Mouse (Mus musculus) limb, embryonic 12.5 days (tissue): ENCODE measurements around the gene Enc1. TPM values are rescaled to one million over a fixed set of nuclear protein-coding genes. Genes with fewer than 3 reads are reported as not detected.

ENCODE experiments used
- ATAC-seq: fragments of 200-750 bp; cut with Nextera tagmentation; 2 replicates; pipeline ENCODE4 v1.8.0; 2017; ENCODE audit warnings: low read depth, moderate TSS enrichment; ENCODE audit not compliant: insufficient number of reproducible peaks, insufficient read depth, low FRiP score, low TSS enrichment
- H3K27ac ChIP-seq: fragments of 300-500 bp; sonication (generic); 2 replicates; pipeline ENCODE4 v1.5.1; 2016; ENCODE audit warnings: mild to moderate bottlenecking, moderate library complexity
- H3K27me3 ChIP-seq: fragments of 300-500 bp; sonication (generic); 2 replicates; pipeline ENCODE4 v1.6.1; 2016; ENCODE audit warnings: mild to moderate bottlenecking, moderate library complexity
- H3K36me3 ChIP-seq: fragments of 300-500 bp; sonication (generic); 2 replicates; pipeline ENCODE4 v1.6.1; 2016; ENCODE audit warnings: mild to moderate bottlenecking, moderate library complexity
- H3K4me1 ChIP-seq: fragments of 300-500 bp; sonication (generic); replicated peaks from 2 replicates; pipeline ENCODE4 v1.6.1; 2016
- H3K4me2 ChIP-seq: fragments of 300-500 bp; sonication (generic); 2 replicates; pipeline ENCODE4 v1.6.1; 2016; ENCODE audit warnings: mild to moderate bottlenecking, moderate library complexity
- H3K4me3 ChIP-seq: fragments of 300-500 bp; sonication (generic); replicated peaks from 2 replicates; pipeline ENCODE4 v1.5.1; 2016; ENCODE audit warnings: mild to moderate bottlenecking
- H3K9ac ChIP-seq: fragments of 300-500 bp; sonication (generic); replicated peaks from 2 replicates; pipeline ENCODE4 v1.6.1; 2016; ENCODE audit warnings: mild to moderate bottlenecking, moderate library complexity
- H3K9me3 ChIP-seq: fragments of 300-500 bp; sonication (generic); 2 replicates; pipeline ENCODE4 v1.6.1; 2016; ENCODE audit warnings: mild to moderate bottlenecking, moderate library complexity
- WGBS: fragments of 180-500 bp; shearing (Covaris S2); methylation state at CpG from one replicate; pipeline ENCODE4 v1.1.7; 2016; 5-methylcytosine and 5-hydroxymethylcytosine counted together
- polyA plus RNA-seq: library from polyadenylated mRNA; unstranded; fragments of >200 nt; fragmentation: Nextera tagmentation; extraction: Ambion mirVana; gene quantifications from 2 replicates; pipeline ENCODE4 v1.2.1, GENCODE M21; 2016

Gene Enc1
- 5.8 and 6.8 TPM in 2 replicates for polyA plus RNA-seq

DNA sequence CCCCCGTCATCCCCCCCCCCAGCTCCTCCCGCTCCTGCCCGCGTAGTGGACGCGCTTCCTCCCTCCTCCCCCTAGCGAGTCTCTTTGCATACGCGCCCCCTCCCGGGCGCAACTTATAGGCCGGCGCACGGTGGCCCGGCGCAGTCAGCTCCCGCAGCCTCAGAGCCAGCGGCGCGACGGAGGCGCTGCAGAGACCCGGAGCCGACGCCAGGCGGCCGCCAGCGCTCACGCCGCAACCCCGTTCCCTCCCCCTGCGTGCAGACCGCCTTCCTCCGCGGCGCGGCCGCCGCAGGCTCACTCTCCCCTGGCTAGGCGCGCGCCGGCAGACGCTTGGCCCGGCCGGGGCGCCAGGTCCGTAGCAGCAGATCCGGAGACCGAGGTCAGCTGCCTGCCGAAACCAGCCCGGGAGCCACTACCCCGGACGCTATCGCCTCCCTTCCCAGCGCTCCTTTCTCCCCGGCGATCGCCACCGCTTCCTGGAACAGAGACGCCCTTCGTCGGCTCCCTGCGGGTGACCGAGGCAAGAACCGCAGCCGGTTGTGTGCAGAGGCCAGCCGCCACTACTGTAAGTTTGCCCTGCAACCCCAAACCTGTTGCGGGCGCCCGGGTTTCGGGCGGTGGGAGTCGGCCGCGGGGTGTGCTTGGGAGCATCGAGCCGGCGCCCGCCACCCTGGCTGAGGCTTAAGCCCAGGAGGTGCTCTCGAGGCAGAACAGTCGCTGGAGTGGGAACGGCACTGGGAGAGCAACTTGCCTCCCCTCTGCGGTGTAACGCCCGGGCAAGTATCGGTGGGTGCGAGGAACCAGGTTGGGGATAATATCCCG, at the start of gene Enc1:
TSS of gene Enc1 (plus strand) at position 141 of the 822 bp plus-strand sequence.
- ATAC-seq = peak; percentile 91
- H3K27ac ChIP-seq = peak within 1 kb of the TSS; percentile 93
- peaks cover 59% of the 10 kb centered on the region for H3K4me1 ChIP-seq
- H3K9ac ChIP-seq = peak within 1 kb of the TSS; percentile 91
- peaks cover 5% of the 10 kb centered on the region; the same call in 1 of the 2 replicates for H3K27me3 ChIP-seq
- H3K36me3 ChIP-seq = peaks cover 16% of the 10 kb centered on the region
- no peaks in the 10 kb centered on the region for H3K9me3 ChIP-seq
- peak within 1 kb of the TSS; percentile 88 for H3K4me3 ChIP-seq
- under 1% methylated on average over 89 of the region's 89 CpGs for WGBS
- peak within 1 kb of the TSS; percentile 75 for H3K4me2 ChIP-seq

DNA sequence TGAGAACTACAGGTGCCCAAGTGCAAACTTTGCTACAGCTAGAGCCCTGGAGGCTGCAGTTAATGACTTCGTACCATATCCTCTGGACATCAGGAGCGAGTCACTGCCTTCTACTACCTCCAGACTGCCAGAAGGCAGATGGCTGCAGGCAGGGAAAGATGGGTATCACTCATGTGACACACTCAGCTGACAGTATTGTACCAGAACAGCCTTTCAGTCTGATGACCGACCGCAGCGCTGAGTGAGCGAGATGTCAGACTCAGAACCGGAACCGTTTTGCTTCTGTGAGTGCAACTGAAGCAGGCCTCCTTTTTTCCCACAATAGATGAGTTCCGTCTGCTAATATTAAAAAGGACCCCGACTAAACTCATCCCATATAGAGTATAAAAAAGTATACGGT, 48.3 kb upstream of the Enc1 start:
- no peak overlapping the region for H3K4me2 ChIP-seq
- H3K9me3 ChIP-seq = no peaks in the 10 kb centered on the region
- ATAC-seq = no peak
- no peak overlapping the region for H3K27ac ChIP-seq
- no peaks in the 10 kb centered on the region for H3K36me3 ChIP-seq
- H3K4me3 ChIP-seq = no peak overlapping the region
- H3K9ac ChIP-seq = no peak overlapping the region
- no peaks in the 10 kb centered on the region for H3K27me3 ChIP-seq
- H3K4me1 ChIP-seq = peaks cover 3% of the 10 kb centered on the region; the same call in 1 of the 2 replicates
- 92% methylated on average over 11 of the region's 11 CpGs for WGBS

DNA sequence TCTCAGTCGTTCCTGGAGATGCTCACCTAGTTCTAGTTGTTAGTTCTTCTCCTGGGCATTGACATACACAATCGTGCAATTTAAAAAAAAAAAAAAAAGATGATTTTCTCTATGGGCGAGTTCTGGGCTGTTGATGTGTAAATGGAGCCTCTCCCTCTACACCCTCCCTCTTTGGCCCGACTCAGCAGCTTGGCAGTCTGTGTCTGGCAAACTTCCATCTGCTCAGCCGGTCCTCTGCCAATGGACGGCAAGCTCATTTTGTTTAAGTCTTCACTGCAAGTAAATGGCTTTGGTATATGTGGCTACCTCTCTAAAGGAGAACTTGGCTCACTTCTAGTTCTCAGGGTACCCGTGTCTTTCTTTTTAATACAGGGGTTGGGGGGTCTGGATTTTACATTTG, 47.5 kb upstream of the Enc1 start:
- H3K9me3 ChIP-seq = no peaks in the 10 kb centered on the region
- no peaks in the 10 kb centered on the region for H3K27me3 ChIP-seq
- H3K4me3 ChIP-seq = no peak overlapping the region
- H3K4me2 ChIP-seq = no peak overlapping the region
- 70% methylated on average over 7 of the region's 7 CpGs for WGBS
- no peak overlapping the region for H3K27ac ChIP-seq
- H3K9ac ChIP-seq = no peak overlapping the region
- peaks cover 3% of the 10 kb centered on the region; the same call in 1 of the 2 replicates for H3K4me1 ChIP-seq
- ATAC-seq = no peak
- no peaks in the 10 kb centered on the region for H3K36me3 ChIP-seq

DNA sequence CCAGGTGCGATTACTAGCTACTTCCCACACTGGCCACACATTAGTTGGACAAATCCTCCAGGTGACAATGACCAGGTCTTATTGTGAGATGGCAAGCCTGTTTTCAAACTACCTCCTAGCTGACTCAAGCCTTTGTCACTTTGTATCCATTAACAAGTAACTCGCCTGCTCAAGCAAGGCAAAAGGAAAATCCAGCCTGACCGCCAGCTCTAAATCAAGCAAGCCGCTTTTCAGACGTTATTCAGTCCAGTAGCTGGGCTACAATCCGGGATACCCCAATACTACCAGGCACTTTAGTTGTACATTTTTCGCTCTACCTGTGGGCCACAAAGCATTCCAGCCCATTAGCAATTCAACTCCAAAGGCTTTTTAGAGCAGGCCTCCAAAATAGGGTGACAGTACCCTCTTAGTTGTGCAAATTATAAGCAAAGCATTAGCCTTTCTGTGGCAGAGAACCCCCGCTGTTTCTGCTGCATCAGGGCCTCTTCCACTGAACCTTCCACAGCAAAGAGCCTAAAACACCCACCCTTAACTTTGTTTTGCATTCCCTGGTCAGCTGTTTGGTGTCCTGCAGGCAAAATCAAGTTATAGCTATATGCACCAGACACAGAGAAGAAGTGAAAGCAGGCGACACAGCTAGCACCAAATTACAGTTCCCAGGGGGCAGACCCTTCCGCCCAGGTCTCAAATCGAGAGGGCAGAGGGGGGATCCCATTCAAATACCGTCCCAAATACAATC, 44.5 kb upstream of the Enc1 start:
- Histone ChIP-seq H3K27me3 (no peaks in the 10 kb centered on the region), H3K36me3 (no peaks in the 10 kb centered on the region), H3K4me2 (no peak overlapping the region), H3K9ac (no peak overlapping the region), H3K27ac (no peak overlapping the region), H3K4me3 (no peak overlapping the region), H3K4me1 (peaks cover 3% of the 10 kb centered on the region; the same call in 1 of the 2 replicates), H3K9me3 (no peaks in the 10 kb centered on the region)
- WGBS = 67% methylated on average over 12 of the region's 12 CpGs
- ATAC-seq = no peak

DNA sequence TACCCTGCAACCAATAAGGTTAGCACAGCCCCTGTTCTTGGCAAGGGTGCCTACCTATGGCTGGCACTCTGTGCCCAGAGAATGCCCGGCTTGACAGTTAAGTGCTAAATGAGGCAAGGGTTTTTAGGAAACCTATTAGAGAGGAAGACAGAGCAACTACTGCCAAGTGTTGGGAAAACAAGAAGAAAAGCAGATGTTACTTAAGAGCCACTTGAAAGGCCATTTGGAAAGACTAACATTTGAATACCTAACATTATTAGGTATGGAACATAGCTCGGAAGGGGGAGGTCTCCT, 44.0 kb upstream of the Enc1 start:
- Histone ChIP-seq H3K27me3 (no peaks in the 10 kb centered on the region), H3K9me3 (no peaks in the 10 kb centered on the region), H3K4me1 (peaks cover 3% of the 10 kb centered on the region; the same call in 1 of the 2 replicates), H3K36me3 (no peaks in the 10 kb centered on the region), H3K4me3 (no peak overlapping the region), H3K27ac (no peak overlapping the region), H3K9ac (no peak overlapping the region), H3K4me2 (peak overlapping the region; percentile 86; the same call in 1 of the 2 replicates)
- WGBS = 88% methylated on average over 2 of the region's 2 CpGs
- ATAC-seq = no peak

DNA sequence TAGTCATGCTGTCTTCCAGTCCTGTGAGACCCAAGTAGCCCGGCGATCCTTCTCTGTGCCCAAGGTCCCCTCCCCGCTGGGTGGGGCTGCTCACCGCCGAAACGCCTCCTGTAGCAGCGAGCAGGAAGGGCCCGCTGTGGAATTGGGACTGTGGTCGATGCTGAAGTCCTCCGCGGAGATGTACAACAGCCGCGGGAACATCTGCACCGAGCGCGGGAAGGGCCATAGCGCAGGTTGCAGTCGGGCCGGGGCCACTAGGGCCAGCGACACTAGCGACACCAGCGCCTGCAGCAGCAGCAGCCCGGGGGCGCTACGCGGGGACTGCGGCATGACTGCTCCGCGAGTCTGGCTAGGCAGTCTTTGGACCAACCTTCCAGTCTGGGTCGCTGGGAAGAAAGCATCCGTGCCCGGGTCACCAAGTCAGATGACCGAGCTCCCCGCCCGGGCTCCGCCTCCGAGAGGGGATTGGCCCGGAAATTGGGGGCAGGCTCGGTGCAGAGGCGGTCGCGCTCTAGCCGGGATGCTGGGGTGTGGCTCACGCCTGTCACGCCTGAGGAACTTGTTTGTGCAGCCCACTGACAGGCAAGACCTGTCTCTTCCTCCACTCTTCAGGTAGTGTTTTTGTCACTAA, 42.9 kb upstream of the Enc1 start, which contains the start of gene Hexb:
TSS of gene Hexb (minus strand) at position 426 of the 631 bp plus-strand sequence.
- Histone ChIP-seq H3K9me3 (no peaks in the 10 kb centered on the region), H3K4me2 (peak within 1 kb of the TSS; percentile 86), H3K9ac (peak within 1 kb of the TSS; percentile 68), H3K4me3 (peak within 1 kb of the TSS; percentile 70), H3K27me3 (no peaks in the 10 kb centered on the region), H3K4me1 (peaks cover 3% of the 10 kb centered on the region; the same call in 1 of the 2 replicates), H3K36me3 (no peaks in the 10 kb centered on the region), H3K27ac (peak within 1 kb of the TSS; percentile 73)
- ATAC-seq = peak; percentile 89
- under 1% methylated on average over 45 of the region's 45 CpGs for WGBS

DNA sequence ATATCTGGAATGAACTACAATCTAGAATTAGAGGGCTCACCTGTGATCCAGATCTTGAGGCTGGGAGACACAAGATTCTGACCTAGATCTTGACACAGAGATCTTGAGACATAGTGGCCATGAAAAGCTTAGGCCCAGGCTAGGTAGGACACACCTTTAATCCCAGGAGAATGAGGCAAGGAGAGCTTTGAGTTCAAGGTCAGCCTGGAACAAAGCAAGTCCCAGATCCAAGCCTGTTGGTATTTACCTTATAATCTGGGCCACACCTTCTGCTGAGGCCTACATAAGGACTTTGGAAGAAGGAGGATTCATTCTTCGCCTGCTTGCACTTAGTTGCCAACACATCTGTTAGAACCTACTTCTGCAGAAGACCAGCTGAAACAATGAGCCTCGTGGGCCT, 41.8 kb upstream of the Enc1 start:
- H3K9ac ChIP-seq = no peak overlapping the region
- WGBS = 81% methylated on average over 2 of the region's 2 CpGs
- no peaks in the 10 kb centered on the region for H3K27me3 ChIP-seq
- no peak overlapping the region for H3K4me2 ChIP-seq
- no peaks in the 10 kb centered on the region for H3K9me3 ChIP-seq
- no peak overlapping the region for H3K4me3 ChIP-seq
- H3K4me1 ChIP-seq = peaks cover 3% of the 10 kb centered on the region; the same call in 1 of the 2 replicates
- no peaks in the 10 kb centered on the region for H3K36me3 ChIP-seq
- no peak overlapping the region for H3K27ac ChIP-seq
- no peak for ATAC-seq

DNA sequence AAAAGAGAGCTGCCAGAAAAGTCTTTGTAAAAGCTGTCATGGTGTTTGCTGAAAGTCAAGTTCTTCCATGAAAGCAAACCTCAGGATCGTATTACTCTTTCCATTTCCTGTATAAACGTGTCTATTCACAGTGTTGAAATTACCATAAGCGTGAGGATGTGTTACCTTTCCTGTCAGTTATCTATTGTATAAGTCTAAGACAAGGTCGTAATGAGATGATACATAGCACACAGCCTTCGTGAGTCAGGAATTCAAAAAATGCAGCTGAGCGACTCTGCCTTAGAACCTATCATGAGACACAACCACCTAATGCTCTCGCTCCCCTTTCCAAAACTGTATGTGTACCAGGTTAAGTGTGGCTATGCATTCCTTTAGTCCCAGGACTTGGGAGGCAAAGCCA, 39.8 kb upstream of the Enc1 start:
- no peaks in the 10 kb centered on the region for H3K9me3 ChIP-seq
- no peak overlapping the region for H3K4me3 ChIP-seq
- no peak overlapping the region for H3K9ac ChIP-seq
- peaks cover 3% of the 10 kb centered on the region; the same call in 1 of the 2 replicates for H3K4me1 ChIP-seq
- no peak overlapping the region for H3K4me2 ChIP-seq
- H3K36me3 ChIP-seq = no peaks in the 10 kb centered on the region
- H3K27me3 ChIP-seq = no peaks in the 10 kb centered on the region
- ATAC-seq = no peak
- WGBS = 68% methylated on average over 7 of the region's 7 CpGs
- no peak overlapping the region for H3K27ac ChIP-seq

DNA sequence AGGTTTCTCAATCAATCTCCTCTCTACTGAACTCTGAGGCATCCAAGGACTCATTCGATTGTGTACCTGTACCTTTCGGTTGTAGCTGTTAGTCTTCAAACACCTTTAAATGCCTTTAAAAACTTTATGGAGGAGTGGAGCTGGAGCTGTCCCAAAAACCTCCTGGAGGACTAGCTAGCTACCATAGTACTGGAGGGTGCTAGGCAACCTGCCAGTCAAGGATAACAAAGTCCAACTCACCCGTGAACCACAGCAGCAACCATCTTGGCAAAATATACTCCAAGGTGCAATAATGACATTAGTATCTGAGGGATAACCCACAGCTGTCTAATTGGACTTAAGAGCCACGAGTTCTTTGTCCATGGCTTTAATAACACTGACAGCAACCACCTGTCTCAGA, 39.0 kb upstream of the Enc1 start:
- Histone ChIP-seq H3K27ac (no peak overlapping the region), H3K4me1 (no peaks in the 10 kb centered on the region; the same call in 1 of the 2 replicates), H3K4me3 (no peak overlapping the region), H3K9ac (no peak overlapping the region), H3K4me2 (no peak overlapping the region), H3K36me3 (no peaks in the 10 kb centered on the region), H3K9me3 (no peaks in the 10 kb centered on the region), H3K27me3 (no peaks in the 10 kb centered on the region)
- ATAC-seq = no peak
- WGBS = 78% methylated on average over 4 of the region's 4 CpGs

DNA sequence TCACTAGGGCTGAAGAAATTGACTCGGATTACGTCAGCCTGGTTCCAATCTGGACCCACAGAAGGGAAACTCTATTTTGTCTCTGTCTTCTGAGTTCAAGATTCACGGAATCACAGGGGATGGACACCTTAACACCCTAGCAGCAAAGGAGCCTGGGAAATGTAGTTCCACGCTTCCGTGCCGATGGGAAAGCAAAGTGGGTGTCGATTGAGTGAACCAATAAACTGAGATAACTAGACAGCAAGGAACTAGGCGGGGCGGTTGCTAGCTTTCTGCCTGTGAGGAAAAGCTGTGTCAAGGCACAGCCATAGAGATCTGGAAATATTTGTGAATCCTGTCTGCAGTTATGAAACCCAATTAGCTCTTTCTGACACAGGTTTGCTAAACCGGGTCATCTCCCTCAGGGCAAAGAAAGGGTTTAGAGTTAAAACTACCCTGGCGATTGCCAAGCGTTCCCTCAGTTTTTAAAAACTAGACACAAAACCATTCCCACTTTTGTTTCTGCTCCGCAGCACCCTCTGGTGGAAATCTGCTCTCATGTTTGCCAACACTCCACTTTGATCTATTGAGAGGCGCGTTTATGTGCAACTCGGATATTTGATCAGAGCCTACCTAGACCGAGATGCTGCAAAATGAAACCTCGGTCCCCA, 35.7 kb upstream of the Enc1 start:
- no peak overlapping the region for H3K9ac ChIP-seq
- WGBS = 12% methylated on average over 18 of the region's 18 CpGs
- no peaks in the 10 kb centered on the region for H3K9me3 ChIP-seq
- H3K27ac ChIP-seq = peak overlapping the region; percentile 30
- H3K4me3 ChIP-seq = peak overlapping the region; percentile 22
- H3K4me2 ChIP-seq = peak overlapping the region; percentile 53
- no peaks in the 10 kb centered on the region; the same call in 1 of the 2 replicates for H3K4me1 ChIP-seq
- no peaks in the 10 kb centered on the region for H3K27me3 ChIP-seq
- H3K36me3 ChIP-seq = no peaks in the 10 kb centered on the region
- peak; percentile 75 for ATAC-seq
